Mouse (Mus musculus): ENCODE data around the gene Fbxl8. TPM values are rescaled to one million over a fixed set of nuclear protein-coding genes. Genes with fewer than 3 reads are reported as not detected.

Gene Fbxl8
- polyA plus RNA-seq, 1 experiment = 3.7 TPM

DNA sequence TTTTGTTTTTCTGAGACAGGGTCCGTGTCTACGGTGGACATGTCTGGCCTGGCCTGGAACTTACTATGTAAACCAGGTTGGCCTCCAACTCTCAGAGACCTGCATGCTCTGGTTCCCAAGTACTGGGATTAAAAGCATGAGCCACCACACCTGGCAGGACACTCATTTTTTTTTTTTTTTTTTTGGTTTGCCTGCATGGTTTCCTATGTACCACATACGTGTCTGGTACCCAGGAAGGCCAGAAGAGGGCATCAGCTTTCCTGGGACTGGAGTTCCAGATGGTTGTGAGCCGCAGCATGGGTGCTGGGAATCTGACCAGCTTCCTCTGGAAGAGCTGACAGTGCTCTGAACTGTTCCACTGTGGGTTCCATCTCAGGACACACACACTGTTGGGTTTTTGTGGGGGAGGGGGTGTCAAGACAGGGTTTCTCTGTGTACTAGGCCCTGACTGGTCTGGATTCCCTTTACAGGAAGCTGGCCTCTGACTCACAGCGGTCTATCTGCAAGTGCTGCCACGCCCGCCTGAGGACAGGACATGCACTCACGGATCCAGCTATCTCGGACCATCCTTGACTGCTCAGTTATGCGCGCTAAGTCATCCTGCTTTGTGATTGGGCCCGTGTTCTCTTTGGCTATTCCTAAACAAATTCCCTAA is 3.0 kb upstream of the Fbxl8 start:
- Histone ChIP-seq H3K4me3 (replicated peaks; ENCODE audit: control insufficient read depth, low read depth, low read length) (no peak overlapping the region), H3K4me1 (ENCODE audit: control insufficient read depth, insufficient read depth, low read length) (peaks cover 11% of the 10 kb centered on the region), H3K27ac (ENCODE audit: control insufficient read depth, insufficient read depth, low read depth, low read length, poor library complexity) (no peak overlapping the region)
- 87% methylated on average over 12 of the region's 12 CpGs for WGBS
- TF ChIP-seq POLR2A (IDR thresholded peaks at IDR 0.05; ENCODE audit: borderline replicate concordance, control insufficient read depth, low read depth, low read length) (no peak), CTCF (IDR thresholded peaks at IDR 0.05; ENCODE audit: control insufficient read depth, insufficient read depth, low read length) (no peak)

DNA sequence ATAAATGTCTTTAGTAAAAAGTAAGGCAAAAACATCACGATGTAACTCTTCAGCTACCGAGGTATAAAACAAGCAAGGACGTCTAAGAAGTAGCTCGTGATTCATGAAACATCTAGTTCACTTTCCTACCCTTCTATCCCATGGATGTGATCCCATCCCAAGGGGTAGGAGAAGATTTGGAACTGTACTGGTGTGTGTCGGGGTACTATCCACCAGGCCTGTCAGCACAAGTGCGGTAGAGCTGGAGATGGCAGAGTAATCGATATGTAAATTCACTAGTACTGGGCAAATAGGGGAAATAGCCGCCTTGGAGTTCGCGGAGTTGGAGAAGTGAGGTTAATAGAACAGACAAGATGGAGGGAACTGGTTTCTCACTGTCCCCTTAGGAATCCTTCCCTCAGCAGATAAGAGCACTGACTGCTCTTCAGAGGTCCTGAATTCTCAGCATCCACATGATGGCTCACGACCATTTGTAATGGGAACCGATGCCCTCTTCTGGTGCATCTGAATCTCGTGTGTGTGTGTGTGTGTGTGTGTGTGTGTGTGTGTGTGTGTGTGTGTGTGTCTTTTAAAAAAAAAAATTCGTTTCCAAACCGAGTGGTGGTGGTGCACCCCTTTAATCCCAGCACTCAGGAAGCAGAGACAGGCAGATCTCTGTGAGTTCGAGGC is 1.1 kb upstream of the Fbxl8 start:
- Histone ChIP-seq H3K4me1 (ENCODE audit: control insufficient read depth, insufficient read depth, low read length) (peaks cover 11% of the 10 kb centered on the region), H3K4me3 (replicated peaks; ENCODE audit: control insufficient read depth, low read depth, low read length) (peak overlapping the region; percentile 99), H3K27ac (ENCODE audit: control insufficient read depth, insufficient read depth, low read depth, low read length, poor library complexity) (no peak overlapping the region)
- 53% methylated on average over 16 of the region's 16 CpGs for WGBS
- TF ChIP-seq POLR2A (IDR thresholded peaks at IDR 0.05; ENCODE audit: borderline replicate concordance, control insufficient read depth, low read depth, low read length) = no peak

DNA sequence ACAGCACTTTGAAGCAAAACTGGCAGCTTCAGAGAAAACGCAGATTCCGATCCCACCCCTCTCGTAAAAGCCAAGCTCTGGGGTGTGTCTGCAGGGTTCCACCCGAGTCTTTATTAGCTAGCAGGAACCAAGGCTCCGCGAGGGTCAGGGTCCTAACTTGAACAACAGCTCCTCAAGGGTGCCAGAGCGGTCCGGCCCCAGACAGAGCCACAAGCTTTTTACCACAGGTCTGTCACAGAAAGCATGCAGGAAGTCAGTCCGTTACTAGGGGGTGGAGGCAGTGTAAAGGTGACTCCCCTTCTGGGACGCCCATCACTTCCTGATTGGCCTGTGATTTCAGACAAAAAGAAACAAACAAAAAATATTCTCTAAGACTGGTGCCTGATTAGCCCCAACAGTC is 680 bp downstream of the Fbxl8 start:
- H3K4me1 ChIP-seq (ENCODE audit: control insufficient read depth, insufficient read depth, low read length) = peaks cover 6% of the 10 kb centered on the region; the same call in 1 of the 2 replicates
- 0 out of 2 replicates have a peak overlapping the region, but pooled peaks have one; percentile 2 for H3K27ac ChIP-seq (ENCODE audit: control insufficient read depth, insufficient read depth, low read depth, low read length, poor library complexity)
- no peak for TF ChIP-seq POLR2A (IDR thresholded peaks at IDR 0.05; ENCODE audit: borderline replicate concordance, control insufficient read depth, low read depth, low read length)
- no peak for TF ChIP-seq CTCF (IDR thresholded peaks at IDR 0.05; ENCODE audit: control insufficient read depth, insufficient read depth, low read length)
- WGBS = 1% methylated on average over 10 of the region's 10 CpGs
- H3K4me3 ChIP-seq (replicated peaks; ENCODE audit: control insufficient read depth, low read depth, low read length) = peak overlapping the region; percentile 43

DNA sequence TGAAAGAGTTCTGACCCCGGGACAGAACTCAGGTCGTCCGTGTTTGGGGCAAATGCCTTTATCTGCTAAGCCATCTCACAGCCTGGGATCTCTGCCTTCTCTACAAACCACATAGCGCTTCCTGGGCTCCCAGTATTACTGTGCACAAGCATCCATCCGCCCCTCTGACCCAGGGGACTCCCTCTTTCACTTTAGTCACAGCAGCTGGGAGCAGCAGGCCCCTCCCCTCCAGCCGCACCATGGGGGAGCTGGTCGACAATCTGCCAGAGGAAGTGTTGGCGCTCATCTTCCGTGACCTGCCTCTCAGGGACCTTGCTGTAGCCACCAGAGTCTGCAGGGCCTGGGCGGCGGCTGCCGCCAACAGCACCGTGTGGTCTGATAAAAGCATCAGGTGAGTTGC is 2.3 kb downstream of the Fbxl8 start:
- no peak overlapping the region for H3K4me3 ChIP-seq (replicated peaks; ENCODE audit: control insufficient read depth, low read depth, low read length)
- no peaks in the 10 kb centered on the region; the same call in 1 of the 2 replicates for H3K4me1 ChIP-seq (ENCODE audit: control insufficient read depth, insufficient read depth, low read length)
- TF ChIP-seq CTCF (IDR thresholded peaks at IDR 0.05; ENCODE audit: control insufficient read depth, insufficient read depth, low read length) = no peak
- TF ChIP-seq POLR2A (IDR thresholded peaks at IDR 0.05; ENCODE audit: borderline replicate concordance, control insufficient read depth, low read depth, low read length) = no peak
- WGBS = 51% methylated on average over 13 of the region's 13 CpGs
- H3K27ac ChIP-seq (ENCODE audit: control insufficient read depth, insufficient read depth, low read depth, low read length, poor library complexity) = 0 out of 2 replicates have a peak overlapping the region, but pooled peaks have one; percentile 36

DNA sequence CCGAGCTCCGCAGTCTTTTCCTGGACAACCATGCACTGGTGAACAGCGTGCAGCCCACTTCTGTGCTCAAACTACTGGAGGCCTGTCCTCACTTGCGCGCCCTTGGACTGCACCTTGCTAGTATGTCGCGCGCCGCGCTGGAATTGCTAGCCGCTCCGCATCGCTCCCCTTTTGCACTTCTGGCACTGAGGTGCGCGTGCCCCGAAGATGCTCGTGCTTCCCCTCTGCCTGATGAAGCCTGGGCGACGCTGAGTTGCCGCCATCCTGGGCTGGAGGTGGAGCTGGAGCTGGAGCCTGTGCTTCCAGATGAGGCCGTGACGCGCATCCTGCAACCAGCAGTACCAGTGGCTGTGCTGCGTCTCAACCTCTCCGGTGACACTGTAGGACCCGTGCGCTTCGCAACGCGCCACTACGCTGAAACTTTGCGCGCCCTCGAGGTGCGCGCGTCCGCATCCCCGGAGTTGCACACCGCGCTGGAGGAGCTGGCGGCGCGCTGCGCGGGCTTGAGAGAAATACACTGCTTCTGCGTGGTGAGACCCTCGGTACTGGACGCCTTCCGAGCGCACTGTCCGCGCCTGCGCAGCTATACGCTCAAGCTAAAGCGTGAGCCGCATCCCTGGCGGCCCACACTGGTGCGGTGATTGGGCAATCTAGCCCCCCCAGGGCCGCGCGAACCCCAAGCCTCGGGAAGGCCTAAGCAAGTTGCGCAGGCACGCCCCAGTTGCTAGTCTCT is 4.1 kb downstream of the Fbxl8 start:
- no peaks in the 10 kb centered on the region for H3K4me1 ChIP-seq (ENCODE audit: control insufficient read depth, insufficient read depth, low read length)
- H3K27ac ChIP-seq (ENCODE audit: control insufficient read depth, insufficient read depth, low read depth, low read length, poor library complexity) = no peak overlapping the region; the same call in 1 of the 2 replicates
- no peak for TF ChIP-seq CTCF (IDR thresholded peaks at IDR 0.05; ENCODE audit: control insufficient read depth, insufficient read depth, low read length)
- peak; percentile 6; the same call in 1 of the 2 replicates for TF ChIP-seq POLR2A (IDR thresholded peaks at IDR 0.05; ENCODE audit: borderline replicate concordance, control insufficient read depth, low read depth, low read length)
- 40% methylated on average over 65 of the region's 65 CpGs for WGBS
- H3K4me3 ChIP-seq (replicated peaks; ENCODE audit: control insufficient read depth, low read depth, low read length) = no peak overlapping the region

DNA sequence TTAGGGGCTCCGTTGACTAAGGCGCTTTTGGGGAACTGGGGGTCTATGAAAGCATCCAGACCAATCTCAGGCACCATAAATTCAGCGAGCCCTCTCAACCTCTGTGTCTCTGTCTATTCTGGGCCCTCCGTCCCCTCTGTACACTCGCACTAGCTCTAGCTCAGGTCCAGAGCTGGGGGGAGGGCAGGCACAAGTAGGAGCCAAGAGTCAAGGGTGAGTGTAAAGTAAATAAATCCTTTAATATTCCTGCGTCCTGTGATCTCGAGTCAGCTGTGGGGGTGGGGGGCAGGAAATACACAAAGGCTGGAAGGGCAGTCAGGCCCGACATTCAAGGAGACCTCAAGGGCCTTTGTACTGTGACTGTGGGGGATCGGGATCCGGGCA is 4.6 kb downstream of the Fbxl8 start:
- no peak overlapping the region for H3K4me3 ChIP-seq (replicated peaks; ENCODE audit: control insufficient read depth, low read depth, low read length)
- 19% methylated on average over 10 of the region's 10 CpGs for WGBS
- TF ChIP-seq POLR2A (IDR thresholded peaks at IDR 0.05; ENCODE audit: borderline replicate concordance, control insufficient read depth, low read depth, low read length) = no peak
- TF ChIP-seq CTCF (IDR thresholded peaks at IDR 0.05; ENCODE audit: control insufficient read depth, insufficient read depth, low read length) = no peak
- H3K4me1 ChIP-seq (ENCODE audit: control insufficient read depth, insufficient read depth, low read length) = no peaks in the 10 kb centered on the region
- no peak overlapping the region for H3K27ac ChIP-seq (ENCODE audit: control insufficient read depth, insufficient read depth, low read depth, low read length, poor library complexity)

DNA sequence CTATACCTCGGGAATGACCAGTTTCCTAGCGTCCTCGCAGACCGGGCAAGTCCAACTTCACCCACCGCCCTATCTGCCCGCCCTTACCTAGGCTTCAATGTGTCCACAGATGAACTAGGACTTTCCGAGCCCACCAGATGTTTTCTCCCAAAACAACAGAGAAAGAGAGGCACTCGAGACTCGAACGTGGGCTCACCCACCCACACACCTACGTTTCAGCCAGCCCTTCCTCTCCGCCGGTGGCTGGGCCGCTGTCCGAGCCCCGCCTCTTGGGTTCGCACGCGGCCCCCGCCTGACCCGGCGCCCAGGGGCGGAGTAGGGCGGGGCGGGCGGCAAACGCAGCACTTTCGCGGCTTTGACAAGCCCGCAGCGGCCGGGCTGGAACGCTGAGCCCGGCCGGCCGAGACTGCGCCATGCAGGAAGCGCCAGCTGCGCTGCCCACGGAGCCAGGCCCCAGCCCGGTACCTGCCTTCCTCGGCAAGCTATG is 5.1 kb downstream of the Fbxl8 start, which contains the start of gene Hsf4:
Gene Hsf4 (plus strand): TSS at position 341 of the 487 bp plus-strand sequence.
- TF ChIP-seq POLR2A (IDR thresholded peaks at IDR 0.05; ENCODE audit: borderline replicate concordance, control insufficient read depth, low read depth, low read length) (peak; percentile 32; the same call in 1 of the 2 replicates), CTCF (IDR thresholded peaks at IDR 0.05; ENCODE audit: control insufficient read depth, insufficient read depth, low read length) (no peak)
- 5% methylated on average over 42 of the region's 42 CpGs for WGBS

More for the DNA sequence above, 5.1 kb downstream of the Fbxl8 start, which contains the start of gene Hsf4:
- no peak within 1 kb of the TSS for H3K4me3 ChIP-seq (replicated peaks; ENCODE audit: control insufficient read depth, low read depth, low read length)
- no peak within 1 kb of the TSS; the same call in 1 of the 2 replicates for H3K27ac ChIP-seq (ENCODE audit: control insufficient read depth, insufficient read depth, low read depth, low read length, poor library complexity)
- H3K4me1 ChIP-seq (ENCODE audit: control insufficient read depth, insufficient read depth, low read length) = no peaks in the 10 kb centered on the region
